Mouse (Mus musculus) midbrain, embryonic 15.5 days (tissue): ENCODE results near the gene Hif3a. TPM values are rescaled to one million over a fixed set of nuclear protein-coding genes. Genes with fewer than 3 reads are reported as not detected.
A peak's percentile ranks its signal among the peaks of the same experiment; 100 is the strongest.

Experiments
- ATAC-seq: fragments of 200-750 bp; cut with Nextera tagmentation; replicated peaks from 2 replicates; pipeline ENCODE4 v1.8.0; 2017; ENCODE audit warnings: moderate TSS enrichment
- H3K27ac ChIP-seq: fragments of 300-500 bp; sonication (generic); 2 replicates; pipeline ENCODE4 v1.5.1; 2015; ENCODE audit warnings: mild to moderate bottlenecking, inconsistent platforms
- H3K27me3 ChIP-seq: fragments of 300-500 bp; sonication (generic); replicated peaks from 2 replicates; pipeline ENCODE4 v1.6.1; 2015; ENCODE audit warnings: inconsistent platforms
- H3K36me3 ChIP-seq: fragments of 300-500 bp; sonication (generic); replicated peaks from 2 replicates; pipeline ENCODE4 v1.6.1; 2015; ENCODE audit warnings: inconsistent platforms
- H3K4me1 ChIP-seq: fragments of 300-500 bp; sonication (generic); 2 replicates; pipeline ENCODE4 v1.6.1; 2015; ENCODE audit warnings: inconsistent platforms
- H3K4me2 ChIP-seq: fragments of 300-500 bp; sonication (generic); 2 replicates; pipeline ENCODE4 v1.6.1; 2015; ENCODE audit warnings: inconsistent platforms, mild to moderate bottlenecking, moderate library complexity
- H3K4me3 ChIP-seq: fragments of 300-500 bp; sonication (generic); 2 replicates; pipeline ENCODE4 v1.5.1; 2015; ENCODE audit warnings: mild to moderate bottlenecking, inconsistent platforms
- H3K9ac ChIP-seq: fragments of 300-500 bp; sonication (generic); 2 replicates; pipeline ENCODE4 v1.6.1; 2015; ENCODE audit warnings: mild to moderate bottlenecking, inconsistent platforms
- H3K9me3 ChIP-seq: fragments of 300-500 bp; sonication (generic); 2 replicates; pipeline ENCODE4 v1.6.1; 2016; ENCODE audit warnings: inconsistent platforms
- WGBS: fragments of 180-500 bp; shearing (Covaris S2); methylation state at CpG from one replicate; pipeline ENCODE4 v1.1.7; 2015; ENCODE audit warnings: mixed read lengths; 5-methylcytosine and 5-hydroxymethylcytosine counted together
- polyA plus RNA-seq: library from polyadenylated mRNA; unstranded; fragments of >200 nt; fragmentation: Nextera tagmentation; extraction: Ambion mirVana; gene quantifications from 2 replicates; pipeline ENCODE4 v1.2.1, GENCODE M21; 2015

Hif3a gene
- polyA plus RNA-seq, 1 experiment from 2014 or later, result 4.7 TPM

DNA sequence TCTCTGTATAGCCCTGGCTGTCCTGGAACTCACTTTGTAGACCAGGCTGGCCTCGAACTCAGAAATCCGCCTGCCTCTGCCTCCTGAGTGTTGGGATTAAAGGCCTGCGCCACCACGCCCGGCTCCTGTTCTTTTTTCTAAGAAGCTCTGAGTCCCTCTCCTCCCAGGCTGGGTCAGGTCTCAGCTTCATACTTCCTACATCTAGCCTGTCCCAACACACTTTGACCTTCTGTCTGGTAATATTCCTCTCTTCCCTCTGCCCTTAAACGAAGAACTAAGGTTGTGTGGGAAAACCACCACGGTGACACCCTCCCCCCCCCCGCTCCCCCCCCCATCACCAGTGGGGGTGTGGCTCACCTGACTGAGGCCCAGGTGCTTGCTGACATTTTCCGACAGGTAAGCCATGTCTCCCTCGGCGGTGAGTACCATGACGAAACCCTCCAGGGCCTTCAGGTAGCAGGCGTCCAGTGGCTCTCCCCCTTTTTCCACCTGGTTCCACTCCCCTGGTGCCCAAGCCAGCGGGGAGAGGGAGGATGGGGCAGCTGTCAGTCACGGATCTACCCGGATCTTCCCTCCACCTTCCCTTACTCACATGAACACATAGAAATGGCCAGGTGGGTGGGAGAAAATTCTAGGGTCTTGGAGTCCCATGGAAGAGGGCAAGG, 7.8 kb downstream of the Hif3a start:
- Histone ChIP-seq H3K4me3 (no peak overlapping the region), H3K4me2 (no peak overlapping the region), H3K4me1 (peaks cover 22% of the 10 kb centered on the region), H3K27ac (no peak overlapping the region), H3K9ac (no peak overlapping the region), H3K36me3 (no peaks in the 10 kb centered on the region), H3K9me3 (no peaks in the 10 kb centered on the region), H3K27me3 (no peaks in the 10 kb centered on the region)
- WGBS, result 91% methylated on average over 15 of the region's 16 CpGs
- ATAC-seq, result no peak

DNA sequence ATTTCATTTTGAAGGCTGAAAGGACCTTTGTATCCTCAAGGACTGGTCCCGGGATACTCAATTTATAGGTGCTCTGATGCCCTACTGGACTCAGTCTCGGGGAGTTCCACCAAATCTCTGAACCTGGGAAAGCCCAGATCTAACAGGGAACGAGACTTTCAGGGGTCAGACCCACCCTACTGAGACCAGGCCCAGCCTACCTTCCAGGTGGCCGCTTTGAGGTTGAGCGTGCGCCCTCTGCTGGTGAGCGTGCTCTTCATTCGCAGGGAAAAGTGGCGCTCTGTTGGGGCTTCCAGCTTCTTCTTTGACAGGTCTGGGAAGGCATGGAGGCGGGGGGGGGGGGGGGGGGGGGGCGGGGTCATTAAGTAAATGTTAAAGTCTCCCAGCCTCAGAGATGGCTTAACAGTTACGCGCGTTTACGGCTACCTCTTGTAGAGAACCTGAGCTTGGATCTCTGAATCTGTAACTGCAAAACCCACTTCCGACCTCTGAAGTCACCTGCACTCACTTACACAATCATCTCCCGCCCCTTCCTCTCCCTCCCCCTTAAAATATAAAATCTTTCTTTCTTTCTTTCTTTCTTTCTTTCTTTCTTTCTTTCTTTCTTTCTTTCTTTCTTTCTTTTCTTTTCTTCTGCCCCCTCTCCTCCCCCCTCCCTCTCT, 11.2 kb downstream of the Hif3a start:
- Histone ChIP-seq H3K36me3 (no peaks in the 10 kb centered on the region), H3K9ac (no peak overlapping the region), H3K27ac (no peak overlapping the region), H3K9me3 (no peaks in the 10 kb centered on the region), H3K4me3 (no peak overlapping the region), H3K27me3 (no peaks in the 10 kb centered on the region), H3K4me2 (no peak overlapping the region), H3K4me1 (peaks cover 4% of the 10 kb centered on the region)
- WGBS, result 11% methylated on average over 15 of the region's 17 CpGs
- no peak for ATAC-seq

DNA sequence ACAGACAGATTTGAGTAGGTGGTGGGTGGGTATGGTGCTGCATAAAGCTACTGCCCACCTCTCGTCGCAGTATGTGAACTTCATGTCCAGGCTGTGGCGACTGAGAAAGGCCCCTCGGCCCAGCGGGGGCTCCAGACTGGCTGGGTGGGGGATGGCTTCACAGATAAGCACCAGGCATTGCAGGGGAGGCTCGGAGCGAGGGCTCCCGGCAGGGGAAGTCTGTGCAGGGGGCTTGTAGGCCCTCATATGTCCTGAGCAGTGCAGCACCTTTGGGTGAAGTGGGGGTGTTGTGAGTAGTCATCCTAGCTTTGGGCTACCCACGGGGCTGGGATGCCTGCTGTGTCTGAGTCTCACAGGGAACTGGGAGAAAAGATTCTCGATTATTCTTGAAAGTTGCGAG, 11.7 kb downstream of the Hif3a start:
- WGBS, result 69% methylated on average over 11 of the region's 11 CpGs
- H3K27ac ChIP-seq, result no peak overlapping the region
- no peaks in the 10 kb centered on the region for H3K36me3 ChIP-seq
- no peak overlapping the region for H3K9ac ChIP-seq
- no peaks in the 10 kb centered on the region for H3K27me3 ChIP-seq
- ATAC-seq, result no peak
- H3K4me2 ChIP-seq, result no peak overlapping the region
- no peaks in the 10 kb centered on the region for H3K4me1 ChIP-seq
- no peaks in the 10 kb centered on the region for H3K9me3 ChIP-seq
- H3K4me3 ChIP-seq, result no peak overlapping the region

DNA sequence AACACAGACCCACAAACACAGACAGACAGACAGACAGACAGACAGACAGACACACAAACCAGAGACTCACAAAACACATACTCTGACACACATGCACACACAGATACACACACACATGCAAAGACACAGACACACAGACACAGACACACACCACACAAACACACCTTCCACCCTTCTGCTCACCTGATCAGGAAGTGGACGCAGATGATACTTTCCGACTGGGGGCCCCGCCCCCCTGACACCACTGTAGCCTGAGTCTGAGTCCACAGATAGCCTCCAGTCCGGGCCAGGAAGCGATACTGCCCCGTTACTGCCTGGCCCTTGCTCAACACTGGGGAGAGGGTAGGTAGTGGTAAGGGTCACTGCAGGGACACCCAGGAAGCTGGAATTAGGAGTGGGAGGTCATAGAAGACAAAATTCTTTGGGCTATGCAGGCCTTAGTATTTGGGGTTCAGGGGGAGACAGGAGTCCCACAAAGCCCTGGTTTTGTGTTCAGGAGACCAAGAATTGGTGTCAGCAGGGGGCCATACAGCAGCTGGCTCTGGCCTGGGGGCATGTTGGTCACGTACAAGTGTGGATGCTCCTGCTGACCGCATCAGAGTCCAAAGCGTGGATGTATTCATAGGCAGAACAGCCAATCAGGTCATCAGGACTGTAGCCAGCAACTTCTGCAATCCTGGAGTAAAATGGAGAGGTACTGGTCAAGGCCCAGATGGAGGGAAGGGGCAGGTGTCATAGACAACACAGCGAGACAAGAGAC, 13.6 kb downstream of the Hif3a start:
- H3K27ac ChIP-seq, result no peak overlapping the region
- no peaks in the 10 kb centered on the region for H3K36me3 ChIP-seq
- no peak for ATAC-seq
- H3K9me3 ChIP-seq, result no peaks in the 10 kb centered on the region
- no peak overlapping the region for H3K4me2 ChIP-seq
- H3K27me3 ChIP-seq, result no peaks in the 10 kb centered on the region
- WGBS, result 85% methylated on average over 10 of the region's 10 CpGs
- H3K9ac ChIP-seq, result no peak overlapping the region
- no peaks in the 10 kb centered on the region for H3K4me1 ChIP-seq
- H3K4me3 ChIP-seq, result no peak overlapping the region

DNA sequence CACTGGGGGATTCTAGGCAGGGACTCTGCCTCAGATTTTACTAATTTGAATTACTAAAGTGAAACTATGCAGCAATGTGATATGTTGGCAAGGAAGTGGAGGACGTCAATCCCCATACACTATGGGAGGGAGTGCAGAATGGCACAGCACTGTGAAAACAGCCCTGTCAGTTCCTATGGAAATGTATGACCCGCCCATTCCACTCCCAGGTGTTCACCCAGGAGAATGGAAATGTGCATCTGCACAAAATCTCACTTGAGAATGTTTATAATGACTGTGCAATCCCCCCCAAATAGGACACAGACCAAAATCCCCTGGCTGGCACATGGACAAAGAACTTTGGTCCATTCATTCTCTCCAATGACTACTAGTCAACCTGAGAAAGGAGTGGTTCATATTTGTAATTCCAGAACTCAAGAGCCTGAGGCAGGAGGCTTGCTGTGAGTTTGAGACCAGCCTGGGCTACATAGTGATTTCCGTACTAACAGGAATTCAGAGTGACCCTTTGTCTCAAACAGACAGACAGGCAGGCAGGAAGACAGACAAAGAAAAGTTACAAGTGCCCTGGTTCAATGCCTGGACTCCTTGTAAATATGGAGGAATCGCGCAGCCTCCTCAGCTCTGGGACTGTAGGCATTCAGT, 15.1 kb downstream of the Hif3a start:
- Histone ChIP-seq H3K4me1 (no peaks in the 10 kb centered on the region), H3K36me3 (no peaks in the 10 kb centered on the region), H3K9me3 (no peaks in the 10 kb centered on the region), H3K4me3 (no peak overlapping the region), H3K9ac (no peak overlapping the region), H3K4me2 (no peak overlapping the region), H3K27ac (no peak overlapping the region), H3K27me3 (no peaks in the 10 kb centered on the region)
- no peak for ATAC-seq
- WGBS, result 84% methylated on average over 5 of the region's 5 CpGs

DNA sequence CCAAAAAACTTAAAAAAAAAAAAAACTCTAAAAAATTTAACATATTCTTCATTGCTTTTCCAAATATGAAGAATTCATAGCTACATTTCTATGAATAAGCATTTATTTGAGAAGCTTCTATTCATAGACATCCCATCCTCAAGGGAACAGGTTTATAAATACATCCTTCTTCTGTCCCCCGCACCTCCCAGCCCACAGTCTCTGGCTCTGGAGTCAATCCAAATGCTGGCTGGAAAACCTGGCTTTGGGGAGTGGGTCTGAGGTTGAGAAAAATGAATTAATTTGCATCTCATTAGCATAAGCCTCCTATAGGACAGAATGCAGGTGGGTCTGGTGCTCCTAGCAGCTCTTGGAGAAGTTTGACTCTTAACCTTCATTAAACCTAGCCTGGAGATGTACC, 16.5 kb downstream of the Hif3a start:
- Histone ChIP-seq H3K4me3 (no peak overlapping the region), H3K4me2 (no peak overlapping the region), H3K9me3 (no peaks in the 10 kb centered on the region), H3K27me3 (no peaks in the 10 kb centered on the region), H3K27ac (no peak overlapping the region), H3K9ac (no peak overlapping the region), H3K36me3 (no peaks in the 10 kb centered on the region), H3K4me1 (no peaks in the 10 kb centered on the region)
- ATAC-seq, result no peak
- 45% methylated on average over 1 of the region's 1 CpGs for WGBS

DNA sequence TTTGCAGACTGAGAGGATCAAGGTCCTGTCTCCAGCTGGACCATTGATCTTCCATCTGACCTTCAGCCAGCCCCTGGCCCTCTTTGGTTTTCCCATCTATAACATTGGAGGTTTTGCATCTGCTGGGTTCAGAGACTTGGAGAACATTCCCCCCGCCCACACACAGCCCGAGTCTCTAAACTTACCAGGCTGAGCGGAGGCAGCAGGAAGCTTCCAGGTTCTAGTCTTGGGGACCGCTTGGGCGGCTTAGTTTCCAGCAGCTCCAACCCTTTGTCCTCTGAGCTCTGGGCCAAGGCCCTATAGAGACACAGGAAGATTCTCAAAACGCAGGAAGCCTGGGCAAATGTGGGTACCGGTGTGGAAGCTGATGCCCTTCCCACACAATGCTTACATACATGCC, 22.9 kb downstream of the Hif3a start:
- Histone ChIP-seq H3K27ac (no peak overlapping the region), H3K36me3 (no peaks in the 10 kb centered on the region), H3K27me3 (no peaks in the 10 kb centered on the region), H3K9me3 (no peaks in the 10 kb centered on the region), H3K9ac (no peak overlapping the region), H3K4me3 (no peak overlapping the region), H3K4me1 (peaks cover 3% of the 10 kb centered on the region; the same call in 1 of the 2 replicates), H3K4me2 (no peak overlapping the region)
- ATAC-seq, result no peak
- 97% methylated on average over 7 of the region's 7 CpGs for WGBS

DNA sequence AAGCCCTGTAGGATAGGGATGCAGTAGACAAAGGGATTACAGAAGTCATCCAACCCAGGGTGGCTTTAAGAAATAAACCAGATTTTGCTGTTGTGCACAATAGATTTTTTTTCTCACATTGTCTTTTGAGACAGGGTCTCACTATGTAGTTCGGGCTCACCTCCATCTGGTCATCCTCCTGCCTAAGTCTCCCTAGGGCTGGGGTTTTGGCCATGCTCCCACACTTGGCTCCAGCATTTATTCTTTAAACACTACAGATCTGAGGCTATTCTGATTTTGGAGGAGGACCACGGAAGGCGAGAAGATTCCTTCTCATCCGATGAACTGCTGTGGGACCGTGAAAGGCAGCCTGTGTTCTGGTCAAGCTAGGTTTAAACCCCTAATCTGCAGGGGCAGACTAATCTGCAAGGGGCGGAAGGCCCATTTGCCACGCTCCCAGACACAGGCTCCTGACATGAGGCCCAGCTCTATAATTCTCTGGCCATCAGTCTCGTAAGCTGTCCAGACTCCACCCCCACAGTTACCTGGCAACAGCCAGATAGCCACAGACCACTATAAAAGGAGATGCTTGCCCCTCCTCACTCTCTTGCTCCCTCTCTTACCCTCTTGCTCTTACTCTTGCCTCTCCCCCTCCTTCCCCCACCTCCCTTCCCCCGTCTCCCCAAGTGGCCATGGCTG, 24.1 kb downstream of the Hif3a start:
- Histone ChIP-seq H3K4me1 (peaks cover 3% of the 10 kb centered on the region; the same call in 1 of the 2 replicates), H3K9me3 (no peaks in the 10 kb centered on the region), H3K9ac (no peak overlapping the region), H3K36me3 (no peaks in the 10 kb centered on the region), H3K4me3 (no peak overlapping the region), H3K27me3 (no peaks in the 10 kb centered on the region), H3K27ac (no peak overlapping the region), H3K4me2 (no peak overlapping the region)
- peak; percentile 75 for ATAC-seq
- 15% methylated on average over 9 of the region's 9 CpGs for WGBS

DNA sequence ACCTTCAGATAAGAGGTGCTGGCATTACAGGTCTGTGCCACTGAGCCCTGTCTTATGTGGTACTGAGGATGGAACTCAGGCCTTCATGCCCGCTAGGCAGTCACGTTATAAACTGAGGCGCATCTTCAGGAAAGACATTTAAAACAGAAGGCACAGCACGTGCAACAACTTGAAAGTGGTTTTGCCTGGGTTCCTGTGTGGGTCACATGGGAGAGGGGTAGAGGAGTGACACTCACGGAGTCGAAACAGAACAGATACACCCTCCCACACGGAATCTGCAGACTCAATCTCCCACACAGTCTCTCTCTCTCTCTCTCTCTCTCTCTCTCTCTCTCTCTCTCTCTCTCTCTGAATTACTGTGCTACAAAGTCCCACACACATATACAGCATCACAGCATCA, 32.0 kb downstream of the Hif3a start:
- no peak overlapping the region for H3K4me2 ChIP-seq

DNA sequence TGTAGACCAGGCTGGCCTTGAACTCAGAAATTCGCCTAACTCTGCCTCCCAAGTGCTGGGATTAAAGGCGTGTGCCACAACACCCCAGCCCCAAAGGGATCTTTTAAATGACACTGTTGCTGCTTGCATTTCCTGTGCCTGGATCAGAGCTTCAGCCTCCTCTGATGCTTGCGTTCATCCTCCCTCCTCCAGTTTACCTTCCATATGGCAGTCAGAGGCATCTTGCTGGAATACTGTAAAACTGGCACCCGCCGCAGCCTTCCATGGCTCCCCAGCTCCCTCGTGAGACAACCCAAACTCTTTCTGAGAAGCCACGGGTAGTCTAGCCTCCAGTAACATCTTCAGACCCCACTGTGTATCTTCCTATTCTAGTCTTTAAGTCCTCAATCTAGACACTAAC, 33.3 kb downstream of the Hif3a start:
- 78% methylated on average over 7 of the region's 7 CpGs for WGBS

More for the DNA sequence above, 32.0 kb downstream of the Hif3a start:
- Histone ChIP-seq H3K4me3 (no peak overlapping the region), H3K36me3 (no peaks in the 10 kb centered on the region), H3K27ac (no peak overlapping the region), H3K27me3 (no peaks in the 10 kb centered on the region), H3K4me1 (peaks cover 21% of the 10 kb centered on the region), H3K9ac (no peak overlapping the region), H3K9me3 (no peaks in the 10 kb centered on the region)
- WGBS, result 84% methylated on average over 7 of the region's 7 CpGs
- no peak for ATAC-seq

DNA sequence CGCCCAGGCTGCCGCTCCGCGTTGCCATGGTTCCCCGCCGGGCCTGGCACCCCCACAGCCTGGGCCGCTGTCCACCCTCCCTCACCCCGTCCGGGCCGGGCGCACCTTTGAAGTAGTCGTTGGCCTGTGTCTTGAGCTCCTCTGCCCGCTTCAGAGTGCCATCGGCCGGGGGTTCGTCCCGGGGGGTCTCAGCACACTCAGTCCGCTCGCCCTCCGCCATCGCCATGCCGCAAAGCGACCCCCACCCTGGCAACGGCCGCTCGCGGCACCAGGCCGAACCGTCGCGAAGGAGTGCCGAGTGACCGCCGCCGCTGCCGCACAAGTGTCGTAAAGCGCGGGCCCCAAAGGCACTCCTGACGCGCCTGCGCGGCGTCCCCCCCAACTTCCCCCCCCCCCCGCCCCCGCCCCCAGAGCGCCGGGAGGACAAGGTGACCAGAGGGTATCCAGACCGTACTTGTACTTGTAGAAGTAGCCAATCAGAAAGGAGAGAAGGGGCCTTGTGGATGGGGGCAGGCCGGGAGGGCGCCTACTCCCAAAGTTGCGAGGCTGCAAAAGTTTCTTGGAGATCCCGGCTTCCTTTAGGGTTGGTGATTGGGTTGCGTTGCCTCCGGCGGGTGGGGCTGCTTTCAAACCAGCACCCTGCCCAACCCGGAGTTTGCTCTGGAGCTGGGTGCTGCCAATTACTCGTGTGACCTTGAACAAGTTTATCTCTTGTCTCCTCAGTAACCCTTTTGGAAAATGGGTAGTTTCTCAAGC, 34.5 kb downstream of the Hif3a start, which contains the start of gene Ppp5c:
Gene Ppp5c (minus strand): TSS at position 337 of the 756 bp plus-strand sequence.
- peak; percentile 88 for ATAC-seq
- H3K4me3 ChIP-seq, result peak within 1 kb of the TSS; percentile 80
- no peaks in the 10 kb centered on the region for H3K27me3 ChIP-seq
- H3K9ac ChIP-seq, result peak within 1 kb of the TSS; percentile 76
- H3K9me3 ChIP-seq, result no peaks in the 10 kb centered on the region
- H3K4me1 ChIP-seq, result peaks cover 30% of the 10 kb centered on the region
- peak within 1 kb of the TSS; percentile 78 for H3K27ac ChIP-seq
- H3K36me3 ChIP-seq, result 0 out of 2 replicates have a peak, but pooled peaks cover 3% of the 10 kb centered on the region
- H3K4me2 ChIP-seq, result peak within 1 kb of the TSS; percentile 77
- WGBS, result 1% methylated on average over 58 of the region's 58 CpGs

More for the DNA sequence above, 33.3 kb downstream of the Hif3a start:
- 0 out of 2 replicates have a peak, but pooled peaks cover 3% of the 10 kb centered on the region for H3K36me3 ChIP-seq
- no peak overlapping the region for H3K27ac ChIP-seq
- no peak overlapping the region for H3K4me3 ChIP-seq
- H3K4me1 ChIP-seq, result peaks cover 30% of the 10 kb centered on the region
- no peak overlapping the region for H3K9ac ChIP-seq
- no peak for ATAC-seq
- no peak overlapping the region for H3K4me2 ChIP-seq
- H3K9me3 ChIP-seq, result no peaks in the 10 kb centered on the region
- no peaks in the 10 kb centered on the region for H3K27me3 ChIP-seq
